Mouse (Mus musculus) liver, embryonic 13.5 days (tissue): ENCODE results near the gene Gm10644. TPM values are rescaled to one million over a fixed set of nuclear protein-coding genes. Genes with fewer than 3 reads are reported as not detected.

Source experiments
- ATAC-seq: fragments of 200-750 bp; cut with Nextera tagmentation; 2 replicates; pipeline ENCODE4 v1.8.0; 2017; ENCODE audit warnings: low read depth, mild to moderate bottlenecking, moderate number of reproducible peaks, moderate library complexity
- DNase-seq: peaks from one replicate; pipeline ENCODE4 v3.0.0; 2022
- H3K27ac ChIP-seq: fragments of 300-500 bp; sonication (generic); 2 replicates; pipeline ENCODE4 v1.5.1; 2015; ENCODE audit warnings: moderate library complexity, mild to moderate bottlenecking, inconsistent platforms
- H3K27me3 ChIP-seq: fragments of 300-500 bp; sonication (generic); 2 replicates; pipeline ENCODE4 v1.6.1; 2015; ENCODE audit warnings: mild to moderate bottlenecking, inconsistent platforms
- H3K36me3 ChIP-seq: fragments of 300-500 bp; sonication (generic); 2 replicates; pipeline ENCODE4 v1.6.1; 2015; ENCODE audit warnings: mild to moderate bottlenecking, inconsistent platforms
- H3K4me1 ChIP-seq: fragments of 300-500 bp; sonication (generic); replicated peaks from 2 replicates; pipeline ENCODE4 v1.6.1; 2015; ENCODE audit warnings: inconsistent platforms
- H3K4me2 ChIP-seq: fragments of 300-500 bp; sonication (generic); 2 replicates; pipeline ENCODE4 v1.6.1; 2015; ENCODE audit warnings: inconsistent platforms, mild to moderate bottlenecking, moderate library complexity
- H3K4me3 ChIP-seq: fragments of 300-500 bp; sonication (generic); replicated peaks from 2 replicates; pipeline ENCODE4 v1.5.1; 2015; ENCODE audit warnings: mild to moderate bottlenecking, inconsistent platforms
- H3K9ac ChIP-seq: fragments of 300-500 bp; sonication (generic); 2 replicates; pipeline ENCODE4 v1.6.1; 2015; ENCODE audit warnings: mild to moderate bottlenecking, inconsistent platforms
- H3K9me3 ChIP-seq: fragments of 300-500 bp; sonication (generic); replicated peaks from 2 replicates; pipeline ENCODE4 v1.6.1; 2016; ENCODE audit warnings: inconsistent platforms
- whole genome bisulfite sequencing: fragments of 180-500 bp; shearing (Covaris S2); methylation state at CpG from one replicate; pipeline ENCODE4 v1.1.7; 2015; ENCODE audit not compliant: insufficient replicate concordance; 5-methylcytosine and 5-hydroxymethylcytosine counted together
- polyA plus RNA-seq: library from polyadenylated mRNA; unstranded; fragments of >200 nt; fragmentation: Nextera tagmentation; extraction: Ambion mirVana; gene quantifications from 2 replicates; pipeline ENCODE4 v1.2.1, GENCODE M21; 2015

The Gm10644 gene
- polyA plus RNA-seq, 1 experiment from 2014 or later = 0.18 TPM

- H3K36me3 ChIP-seq = peaks cover 27% of the 10 kb centered on the region
- no peak overlapping the region for H3K4me3 ChIP-seq
- no peaks in the 10 kb centered on the region for H3K9me3 ChIP-seq
- peak overlapping the region; percentile 35 for H3K27ac ChIP-seq
- ATAC-seq = no peak
- DNase-seq = no peak
- H3K27me3 ChIP-seq = no peaks in the 10 kb centered on the region
- H3K4me1 ChIP-seq = peaks cover 55% of the 10 kb centered on the region
- WGBS = 43% methylated on average over 6 of the region's 6 CpGs
- H3K9ac ChIP-seq = no peak overlapping the region
- no peak overlapping the region for H3K4me2 ChIP-seq
Observed at GRCm38 (mm10) chr8:83977646-83978045, 22.6 kb upstream of the Gm10644 start.

- Histone ChIP-seq H3K36me3 (peaks cover 19% of the 10 kb centered on the region), H3K9me3 (no peaks in the 10 kb centered on the region), H3K4me2 (no peak overlapping the region), H3K27me3 (no peaks in the 10 kb centered on the region), H3K27ac (0 out of 2 replicates have a peak overlapping the region, but pooled peaks have one; percentile 35), H3K9ac (no peak overlapping the region), H3K4me3 (no peak overlapping the region), H3K4me1 (peaks cover 55% of the 10 kb centered on the region)
- 81% methylated on average over 5 of the region's 5 CpGs for WGBS
- no peak for ATAC-seq
- no peak for DNase-seq
Observed at GRCm38 (mm10) chr8:83976779-83977350, 21.9 kb upstream of the Gm10644 start.

- Histone ChIP-seq H3K27me3 (no peaks in the 10 kb centered on the region), H3K9me3 (no peaks in the 10 kb centered on the region), H3K4me1 (peaks cover 62% of the 10 kb centered on the region), H3K9ac (no peak overlapping the region), H3K4me2 (no peak overlapping the region), H3K36me3 (peaks cover 15% of the 10 kb centered on the region), H3K27ac (no peak overlapping the region), H3K4me3 (no peak overlapping the region)
- ATAC-seq (no peak), DNase-seq (no peak)
- WGBS = 67% methylated on average over 4 of the region's 4 CpGs
Observed at GRCm38 (mm10) chr8:83976101-83976630, 21.2 kb upstream of the Gm10644 start.

GRCm38 (mm10) chr8:83974521-83974920 lies 19.5 kb upstream of the Gm10644 start:
- no peak for DNase-seq
- Histone ChIP-seq H3K27ac (no peak overlapping the region), H3K4me2 (peak overlapping the region; percentile 96; the same call in 1 of the 2 replicates), H3K36me3 (peaks cover 17% of the 10 kb centered on the region), H3K4me3 (no peak overlapping the region; the same call in 1 of the 2 replicates), H3K4me1 (peaks cover 67% of the 10 kb centered on the region), H3K9ac (peak overlapping the region; percentile 13; the same call in 1 of the 2 replicates), H3K27me3 (no peaks in the 10 kb centered on the region), H3K9me3 (no peaks in the 10 kb centered on the region)
- 71% methylated on average over 4 of the region's 4 CpGs for WGBS
- no peak for ATAC-seq

- Histone ChIP-seq H3K4me2 (peak overlapping the region; percentile 96), H3K4me1 (peaks cover 65% of the 10 kb centered on the region), H3K4me3 (peak overlapping the region; percentile 94), H3K9me3 (no peaks in the 10 kb centered on the region), H3K27me3 (no peaks in the 10 kb centered on the region), H3K36me3 (peaks cover 28% of the 10 kb centered on the region), H3K9ac (peak overlapping the region; percentile 94), H3K27ac (peak overlapping the region; percentile 71)
- no peak for DNase-seq
- ATAC-seq = no peak; the same call in 1 of the 2 replicates
- WGBS = 8% methylated on average over 37 of the region's 37 CpGs
Observed at GRCm38 (mm10) chr8:83973161-83974031, 18.4 kb upstream of the Gm10644 start.

DNA sequence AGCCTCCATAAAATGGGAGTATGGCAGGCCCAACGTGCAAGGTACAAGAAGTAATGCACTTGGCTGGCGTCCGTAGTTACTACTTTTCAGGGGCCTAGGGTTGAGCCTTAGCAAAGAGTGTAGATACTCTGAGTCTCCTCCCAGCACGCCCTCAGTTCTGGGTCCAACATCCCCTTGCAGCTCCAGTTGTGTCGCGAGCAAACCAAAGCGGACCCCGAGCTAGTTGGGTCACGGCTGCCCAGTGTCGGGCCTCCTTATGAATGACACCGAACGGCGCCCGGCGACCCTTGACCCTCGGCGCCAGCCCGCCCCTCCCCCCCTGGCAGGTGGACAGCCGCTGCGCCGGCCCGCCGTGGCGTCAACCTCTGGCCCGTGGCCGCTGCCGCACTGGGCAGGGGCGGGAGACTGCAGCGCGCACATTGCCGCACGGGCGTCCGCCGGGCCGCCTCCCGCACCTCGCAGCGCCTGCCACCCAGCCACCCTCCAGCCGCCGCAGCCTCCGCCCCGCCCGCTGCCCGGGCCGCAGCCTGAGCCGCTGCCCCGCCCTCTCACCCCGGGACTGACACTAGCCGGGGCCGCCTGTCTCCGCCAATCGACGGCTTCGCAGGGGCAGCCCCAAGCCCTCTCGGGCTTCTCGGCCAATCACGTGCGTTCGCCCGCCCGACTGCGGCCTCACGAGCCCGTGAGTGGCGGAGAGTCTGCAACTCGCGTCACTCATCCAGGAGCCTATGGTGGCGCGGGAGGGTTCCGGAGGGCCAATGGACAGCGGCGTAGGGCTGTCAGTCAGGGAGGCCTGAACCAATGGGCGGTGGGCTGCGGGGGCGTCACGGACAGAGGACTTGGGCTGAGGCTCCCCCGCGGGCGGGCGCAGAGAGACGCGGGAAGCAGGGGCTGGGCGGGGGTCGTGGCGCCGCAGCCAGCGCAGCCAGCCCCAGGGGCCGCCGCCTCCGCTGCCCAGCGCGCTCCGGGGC lies 17.4 kb upstream of the Gm10644 start, which contains the start of gene Prkaca:
Gene Prkaca, plus strand, starts transcription at position 844 of the 971 bp plus-strand sequence.
- no peaks in the 10 kb centered on the region for H3K9me3 ChIP-seq
- peak within 1 kb of the TSS; percentile 94 for H3K9ac ChIP-seq
- WGBS = under 1% methylated on average over 71 of the region's 94 CpGs
- H3K36me3 ChIP-seq = peaks cover 38% of the 10 kb centered on the region
- H3K4me2 ChIP-seq = peak within 1 kb of the TSS; percentile 99
- no peaks in the 10 kb centered on the region for H3K27me3 ChIP-seq
- DNase-seq (peak; percentile 99), ATAC-seq (peak; percentile 98)
- peak within 1 kb of the TSS; percentile 94 for H3K4me3 ChIP-seq
- H3K27ac ChIP-seq = peak within 1 kb of the TSS; percentile 73
- H3K4me1 ChIP-seq = peaks cover 55% of the 10 kb centered on the region

GRCm38 (mm10) chr8:83971661-83972060 lies 16.7 kb upstream of the Gm10644 start:
- no peak for ATAC-seq
- peak overlapping the region; percentile 73 for H3K27ac ChIP-seq
- no peak for DNase-seq
- no peaks in the 10 kb centered on the region for H3K27me3 ChIP-seq
- peaks cover 46% of the 10 kb centered on the region for H3K36me3 ChIP-seq
- H3K4me3 ChIP-seq = peak overlapping the region; percentile 94
- 70% methylated on average over 6 of the region's 6 CpGs for WGBS
- H3K4me1 ChIP-seq = peaks cover 47% of the 10 kb centered on the region
- H3K9me3 ChIP-seq = no peaks in the 10 kb centered on the region
- peak overlapping the region; percentile 99 for H3K4me2 ChIP-seq
- H3K9ac ChIP-seq = peak overlapping the region; percentile 83

- H3K27me3 ChIP-seq = no peaks in the 10 kb centered on the region
- no peak overlapping the region; the same call in 1 of the 2 replicates for H3K9ac ChIP-seq
- 87% methylated on average over 4 of the region's 4 CpGs for WGBS
- H3K4me2 ChIP-seq = peak overlapping the region; percentile 99
- DNase-seq (no peak), ATAC-seq (no peak)
- H3K4me3 ChIP-seq = peak overlapping the region; percentile 94
- peaks cover 51% of the 10 kb centered on the region for H3K36me3 ChIP-seq
- peaks cover 42% of the 10 kb centered on the region for H3K4me1 ChIP-seq
- peak overlapping the region; percentile 23; the same call in 1 of the 2 replicates for H3K27ac ChIP-seq
- H3K9me3 ChIP-seq = no peaks in the 10 kb centered on the region
Observed at GRCm38 (mm10) chr8:83971121-83971520, 16.1 kb upstream of the Gm10644 start.

DNA sequence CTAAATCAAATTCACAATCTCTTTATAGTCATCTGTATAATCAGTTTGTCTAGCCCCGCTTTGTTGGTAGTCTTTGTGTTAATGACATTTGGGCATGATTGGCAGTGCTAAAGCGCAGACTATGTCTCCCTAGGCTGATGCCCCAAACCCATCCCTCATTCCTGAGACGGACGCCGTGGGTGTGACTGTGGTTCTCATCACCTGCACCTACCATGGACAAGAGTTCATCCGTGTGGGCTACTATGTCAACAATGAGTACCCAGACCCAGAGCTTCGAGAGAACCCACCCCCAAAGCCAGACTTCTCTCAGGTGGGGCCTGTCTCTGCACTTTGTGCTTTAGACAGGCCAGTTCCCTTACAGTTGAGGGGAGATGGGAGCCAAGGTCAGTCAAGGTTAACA lies 12.7 kb upstream of the Gm10644 start:
- no peak overlapping the region for H3K4me2 ChIP-seq
- H3K27ac ChIP-seq = no peak overlapping the region
- 86% methylated on average over 7 of the region's 7 CpGs for WGBS
- no peak overlapping the region for H3K9ac ChIP-seq
- H3K4me1 ChIP-seq = peaks cover 17% of the 10 kb centered on the region
- H3K27me3 ChIP-seq = no peaks in the 10 kb centered on the region
- H3K9me3 ChIP-seq = no peaks in the 10 kb centered on the region
- H3K4me3 ChIP-seq = no peak overlapping the region
- DNase-seq (no peak), ATAC-seq (no peak)
- peaks cover 80% of the 10 kb centered on the region for H3K36me3 ChIP-seq

DNA sequence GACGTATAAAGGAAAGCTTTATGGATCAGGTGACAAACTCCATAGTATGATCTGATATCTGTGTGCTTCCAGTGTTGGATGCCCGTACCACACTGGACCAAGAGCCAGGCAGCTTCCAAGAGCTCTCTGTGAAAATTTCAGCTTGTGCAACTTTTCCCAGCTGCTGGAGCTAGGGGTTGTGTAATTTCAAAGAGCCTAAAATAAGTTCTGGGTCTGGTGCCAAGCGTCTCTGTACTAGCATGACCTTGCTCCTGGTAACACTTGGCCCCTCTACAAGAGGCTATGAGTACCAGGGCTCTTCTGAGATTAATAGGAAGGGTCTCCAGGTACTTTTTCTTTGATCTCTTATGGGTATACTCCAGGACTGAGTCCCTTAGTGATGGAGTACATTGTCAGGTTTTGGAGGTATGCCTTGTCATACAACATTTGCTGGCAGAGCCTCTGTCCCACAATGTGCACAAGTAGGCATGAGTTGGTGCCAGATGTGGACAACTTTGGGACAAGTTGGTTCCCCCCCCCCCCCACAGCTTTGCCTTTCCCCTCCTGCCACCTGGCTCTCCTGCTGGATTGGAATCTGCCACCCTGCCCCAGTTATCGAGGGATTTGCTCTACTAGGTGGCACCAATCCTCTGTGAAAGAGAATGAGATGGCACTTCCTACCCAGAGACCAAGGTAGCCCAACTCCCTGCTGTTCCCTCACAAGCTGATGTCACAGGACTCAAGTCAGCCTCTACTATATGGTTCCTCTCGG lies 9.2 kb upstream of the Gm10644 start:
- H3K9ac ChIP-seq = no peak overlapping the region
- H3K4me3 ChIP-seq = no peak overlapping the region
- DNase-seq (no peak), ATAC-seq (no peak)
- no peaks in the 10 kb centered on the region for H3K4me1 ChIP-seq
- H3K27ac ChIP-seq = no peak overlapping the region
- H3K36me3 ChIP-seq = peaks cover 74% of the 10 kb centered on the region
- no peak overlapping the region for H3K4me2 ChIP-seq
- H3K9me3 ChIP-seq = no peaks in the 10 kb centered on the region
- H3K27me3 ChIP-seq = no peaks in the 10 kb centered on the region
- WGBS = 87% methylated on average over 5 of the region's 5 CpGs
